Mouse (Mus musculus) spleen, postnatal 4 days (tissue): ENCODE results near the gene Ccnjl.

Experiments used
- DNase-seq, 2 experiments: peaks; one replicate each; pipeline ENCODE4 v3.0.0; 2022; ENCODE audit warnings: low spot score in 2 of 2

The Ccnjl gene

DNA sequence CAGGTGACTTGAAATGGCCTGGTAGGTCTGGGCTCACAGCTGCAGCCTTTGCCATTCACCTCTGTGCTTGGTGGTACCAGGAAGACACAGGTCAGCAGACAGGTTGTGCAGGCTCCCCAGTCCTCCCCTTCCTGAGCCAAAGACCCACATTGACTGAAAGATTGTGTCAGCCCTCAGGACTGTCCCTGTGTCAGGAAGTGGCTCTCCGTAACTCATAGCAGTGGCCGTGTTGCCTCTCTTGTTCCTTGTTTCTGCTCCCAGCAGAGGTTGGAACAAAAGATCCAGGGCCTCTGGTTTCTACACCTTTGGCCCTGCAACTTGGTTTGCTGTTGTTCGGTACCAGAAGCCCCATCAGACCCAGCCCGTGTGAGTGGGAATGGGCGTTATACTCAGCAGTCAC, 40.6 kb downstream of the Ccnjl start:
- no peak for DNase-seq

DNA sequence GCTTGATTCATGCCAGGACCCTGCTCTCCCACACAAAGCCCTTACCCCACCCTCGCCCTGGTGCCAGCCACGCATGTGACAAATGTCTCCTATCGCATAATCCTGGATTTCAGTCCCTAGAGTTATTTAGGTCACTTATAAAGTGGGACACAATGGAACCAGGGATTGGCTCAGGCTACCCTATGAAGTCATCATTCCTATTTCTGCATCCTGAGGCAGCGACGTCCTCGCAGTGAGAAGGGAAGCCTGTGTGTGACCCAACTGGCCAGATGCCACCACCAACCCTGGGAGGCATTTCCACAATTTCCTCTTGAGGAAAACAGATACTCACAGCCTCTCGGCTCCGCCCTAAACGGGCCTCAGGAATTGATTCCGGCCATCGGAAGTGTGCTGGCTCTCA, 41.0 kb downstream of the Ccnjl start:
- peak in 1 of 2 experiments; percentile 30 for DNase-seq

DNA sequence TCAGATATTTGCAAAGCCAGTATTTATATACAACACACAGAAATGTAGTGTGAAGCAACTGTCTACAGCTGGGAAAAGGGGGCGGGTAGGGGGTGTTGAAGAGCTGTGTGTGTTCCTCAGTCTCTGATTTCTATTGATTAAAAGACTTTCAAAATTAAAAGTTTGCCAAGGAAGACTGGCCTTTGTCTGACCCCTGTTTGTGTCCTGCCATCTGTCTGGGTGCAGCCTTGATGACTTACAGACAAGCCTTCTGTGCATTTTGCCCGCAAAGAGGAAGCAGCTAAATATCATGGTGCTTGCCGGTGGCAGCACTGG, 46.4 kb downstream of the Ccnjl start:
- DNase-seq, result no peak

DNA sequence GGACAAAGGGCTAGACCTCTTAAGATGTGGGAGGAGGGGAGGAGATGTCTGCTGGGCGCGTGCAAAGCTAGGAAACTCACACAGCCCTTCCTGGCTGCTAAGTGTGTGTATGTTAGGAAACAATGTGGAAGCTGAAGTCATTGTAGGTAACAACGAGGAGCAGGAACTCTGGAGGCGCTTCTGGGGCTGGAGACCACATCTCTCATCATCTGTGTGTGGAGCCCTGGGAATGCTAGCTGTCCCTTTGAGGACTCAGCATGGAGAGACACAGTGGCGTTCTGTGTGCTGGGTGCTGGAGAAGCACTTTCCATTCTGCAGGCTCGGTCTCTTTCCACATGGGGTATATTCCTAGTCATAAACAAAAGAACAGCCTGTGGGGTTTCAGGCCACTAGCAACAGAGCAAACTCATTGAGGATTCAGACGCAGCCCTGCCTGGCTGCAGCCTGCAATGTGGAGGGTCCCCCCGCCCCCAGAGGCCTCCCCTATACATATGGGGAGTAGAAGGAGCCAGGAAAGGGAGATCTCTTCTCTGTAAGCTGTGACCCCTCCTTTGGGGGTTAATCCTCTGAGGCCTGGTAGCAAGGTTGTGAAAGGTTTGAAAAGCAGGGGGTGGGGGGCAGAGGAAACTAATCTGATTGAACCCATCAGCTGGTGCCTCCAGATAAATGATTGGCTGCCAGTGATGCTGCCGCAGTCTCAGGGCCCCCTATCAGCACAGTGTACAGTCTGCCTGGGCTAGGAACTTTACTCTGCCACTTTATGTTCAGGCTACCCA, 47.0 kb downstream of the Ccnjl start:
- no peak for DNase-seq

DNA sequence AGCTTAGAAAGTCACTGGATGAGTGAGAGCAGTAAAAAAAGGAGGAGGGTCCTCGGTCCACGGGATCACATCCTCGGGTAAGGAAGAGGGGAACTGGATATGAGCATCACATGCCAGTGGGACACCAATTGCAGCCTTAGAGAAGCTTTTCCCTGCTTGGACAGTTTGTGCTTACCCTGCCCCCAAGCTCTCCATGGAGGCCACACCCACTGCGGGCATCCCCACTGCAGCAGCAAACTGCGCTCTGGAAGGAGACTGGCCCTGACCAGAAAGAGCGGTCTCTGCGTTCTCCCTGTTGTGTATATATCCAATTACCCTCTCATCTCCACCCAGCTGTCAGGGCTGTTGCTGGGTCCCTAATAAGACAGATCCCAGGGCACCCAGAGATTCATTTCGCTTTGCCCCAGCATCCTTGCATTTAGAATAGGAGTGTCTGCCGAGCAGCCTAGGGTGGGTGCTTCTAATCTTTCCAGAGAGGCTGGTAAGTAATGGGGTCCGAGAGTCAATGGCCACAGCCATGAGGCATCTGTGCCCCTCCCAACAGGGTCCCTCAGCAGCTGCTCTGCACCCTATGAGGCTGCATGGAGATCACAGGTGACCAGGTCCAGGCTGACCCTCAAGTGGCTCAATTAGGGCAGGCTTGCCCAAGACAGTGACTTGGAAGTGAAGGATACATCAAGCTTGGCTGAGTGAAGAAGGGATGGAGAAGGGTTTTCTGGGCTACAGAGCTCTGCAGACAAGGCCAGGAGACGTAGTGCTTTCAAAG, 49.3 kb downstream of the Ccnjl start:
- DNase-seq, result no peak

DNA sequence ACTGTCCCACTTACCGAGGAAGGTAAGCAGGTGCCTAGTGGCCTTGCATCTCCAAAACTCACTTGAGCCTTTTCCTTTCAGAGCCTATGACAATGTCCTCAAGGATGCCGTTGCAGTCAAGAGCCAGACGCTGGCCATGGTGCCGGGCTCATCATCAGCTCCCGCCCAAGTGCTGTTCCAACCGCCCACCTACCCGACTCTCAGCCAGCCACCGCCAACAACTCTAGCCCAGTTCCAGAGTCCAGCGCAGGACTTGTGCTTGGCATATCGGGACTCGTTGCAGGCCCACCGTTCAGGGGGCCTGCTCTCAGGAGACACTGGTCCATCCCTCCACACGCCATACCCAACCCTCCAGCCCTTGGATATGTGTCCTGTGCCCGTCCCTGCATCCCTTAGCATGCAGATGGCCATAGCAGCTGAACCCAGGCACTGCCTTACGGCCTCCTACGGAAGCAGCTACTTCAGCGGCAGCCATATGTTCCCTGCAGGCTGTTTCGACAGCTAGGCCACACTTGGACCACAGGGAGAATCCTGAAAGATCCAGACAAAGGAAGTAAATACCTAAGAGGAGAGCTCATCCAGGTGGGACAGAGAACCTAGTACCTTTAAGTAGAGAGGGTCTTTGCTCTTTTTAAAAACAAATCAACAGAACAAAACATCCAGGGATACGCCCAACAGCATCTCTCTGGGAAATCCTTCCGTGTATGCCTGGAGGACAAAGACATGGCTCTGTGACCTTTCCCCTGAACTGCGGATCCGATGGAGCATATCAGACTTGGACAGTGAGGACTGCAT, 56.8 kb downstream of the Ccnjl start:
- no peak for DNase-seq

DNA sequence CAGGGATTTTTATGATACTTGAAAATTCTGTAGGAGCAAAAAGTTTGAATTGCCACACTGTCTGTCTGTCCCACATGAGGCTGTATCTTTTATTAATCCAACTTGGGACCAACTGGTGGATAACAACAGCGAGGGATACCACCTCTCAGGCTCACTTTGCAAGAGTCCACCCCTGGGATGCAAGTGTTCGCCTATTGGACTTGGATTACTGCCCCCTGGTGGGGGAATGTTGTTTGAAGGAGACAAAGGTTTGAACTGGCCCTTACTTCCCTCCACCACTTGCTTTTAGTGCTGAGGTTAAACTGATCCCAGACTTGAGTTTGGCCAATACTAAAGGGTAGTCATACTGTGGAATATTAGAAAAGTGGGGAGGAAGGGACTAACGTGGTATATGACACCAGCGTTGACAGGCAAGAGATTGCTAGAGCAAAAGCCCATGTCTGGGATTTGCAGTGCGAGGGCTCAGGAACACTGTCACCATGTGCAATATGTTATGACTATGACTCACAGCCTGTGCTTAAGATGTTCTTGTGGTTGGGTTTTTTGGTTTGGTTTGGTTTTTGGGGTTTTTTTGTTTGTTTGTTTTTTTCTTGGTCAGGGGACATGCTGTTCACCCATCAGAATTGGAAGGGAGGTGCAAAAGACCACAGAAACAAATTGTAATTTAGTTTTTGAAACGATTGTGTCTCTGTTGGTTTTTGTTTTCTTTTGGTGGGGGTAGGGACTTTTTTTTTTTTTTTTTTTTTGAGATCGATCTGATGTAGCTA, 57.9 kb downstream of the Ccnjl start, which contains the start of gene 4933415A04Rik:
Gene 4933415A04Rik (plus strand): TSS at position 717 of the 767 bp plus-strand sequence.
- DNase-seq, result peak; percentile 56 to 85

DNA sequence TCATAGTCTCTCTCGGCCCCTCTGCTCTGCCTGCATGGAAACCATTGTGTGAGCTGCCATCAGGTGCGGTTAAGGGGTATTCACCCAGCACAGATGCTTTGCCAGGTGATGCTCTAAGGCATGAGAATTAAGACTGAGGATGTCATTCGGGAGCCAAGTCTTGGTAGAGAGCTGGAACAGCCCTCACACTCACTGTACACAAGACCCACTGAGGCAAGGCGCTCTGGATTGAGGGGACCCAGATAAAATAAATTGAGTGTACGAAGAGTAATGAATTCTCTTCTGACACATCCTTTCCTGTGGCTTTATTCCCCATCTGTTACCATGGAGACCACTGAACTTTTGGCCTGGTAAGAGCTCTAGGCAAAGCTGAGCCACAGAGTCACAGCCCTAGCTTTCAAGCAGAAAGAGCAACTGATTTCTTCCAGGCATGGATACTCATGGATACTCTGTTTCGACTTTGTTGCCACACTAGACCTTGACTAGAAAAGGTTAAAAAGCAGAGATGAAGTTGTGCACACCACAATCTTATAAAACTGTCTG, 61.0 kb downstream of the Ccnjl start:
- DNase-seq, result no peak

DNA sequence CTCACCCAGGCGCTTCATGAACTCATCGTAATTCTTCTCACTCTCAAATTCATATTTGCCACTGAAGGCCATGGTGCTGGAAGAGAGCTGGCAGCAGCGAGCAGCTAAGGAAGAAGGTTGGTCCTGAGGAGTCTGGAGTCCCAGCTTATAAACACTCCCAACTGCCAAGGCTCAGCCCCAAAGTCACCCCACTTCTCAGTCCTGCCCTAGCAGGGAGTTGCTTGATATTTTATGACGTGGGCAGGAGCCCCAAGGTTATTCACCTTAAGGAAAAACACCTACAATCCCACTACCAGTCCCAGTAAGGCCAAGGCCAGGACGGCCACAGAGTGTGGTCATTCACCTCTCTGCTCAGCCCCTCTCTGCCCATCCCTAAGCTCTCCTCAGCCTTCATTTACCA, 72.9 kb downstream of the Ccnjl start, which contains the start of gene Fabp6:
Gene Fabp6 (minus strand): TSS at position 101 of the 400 bp plus-strand sequence.
- no peak for DNase-seq

DNA sequence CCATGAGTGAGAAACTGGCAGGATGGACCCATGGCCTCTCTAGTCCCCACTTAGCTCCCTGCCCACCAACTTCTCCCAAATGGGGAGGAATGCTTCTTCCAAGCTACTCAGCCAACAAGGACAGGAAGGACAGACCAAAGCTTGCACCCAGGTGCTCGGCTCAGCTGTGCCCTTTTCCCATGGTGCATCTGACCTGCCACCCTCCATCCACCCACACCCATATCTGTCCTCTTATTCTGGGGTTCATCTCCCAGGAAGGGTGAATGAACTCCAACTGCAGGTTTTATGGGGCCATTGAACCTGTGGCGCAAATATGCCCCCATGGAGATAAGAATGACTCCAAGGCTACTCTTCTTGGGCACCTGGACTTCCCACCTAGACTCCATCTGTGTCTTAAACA, 75.6 kb downstream of the Ccnjl start:
- DNase-seq, result no peak

DNA sequence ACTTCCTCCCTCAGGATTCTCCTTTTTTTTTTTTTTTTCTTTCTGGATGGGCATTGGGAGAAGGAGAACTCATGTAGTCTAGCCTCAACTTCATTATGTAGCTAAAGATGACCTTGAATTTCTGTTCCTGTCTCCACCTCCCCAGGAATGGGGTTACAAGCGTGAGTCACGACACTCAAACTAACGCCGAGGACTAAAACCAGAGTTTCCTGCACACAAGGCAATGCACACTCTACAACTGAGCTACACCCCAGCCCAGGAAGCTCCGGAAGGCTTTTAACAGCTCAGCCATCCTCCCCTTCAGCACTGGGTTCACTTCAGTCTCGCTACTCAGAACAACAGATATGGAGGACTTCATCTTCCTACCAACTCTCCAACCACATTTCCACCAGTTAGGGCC, 76.3 kb downstream of the Ccnjl start:
- DNase-seq, result no peak

DNA sequence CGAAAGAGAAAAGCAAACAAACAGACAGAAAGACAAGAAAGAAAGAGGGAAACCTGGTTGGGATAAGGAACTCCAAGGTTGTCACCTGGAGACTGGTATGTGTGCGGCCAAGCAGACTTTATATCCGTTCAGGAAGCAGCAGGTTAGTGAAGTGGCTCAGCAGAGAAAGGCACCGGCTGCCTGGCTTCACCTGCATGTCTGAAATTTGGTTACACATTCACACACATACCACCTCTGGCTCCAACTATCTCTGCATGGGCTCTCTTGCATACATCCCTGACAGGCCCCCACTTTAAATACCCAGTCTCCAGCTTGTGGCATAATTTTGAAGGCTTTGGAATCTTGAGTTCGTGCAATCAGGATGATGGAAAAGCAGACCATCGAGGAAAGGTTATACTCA, 77.3 kb downstream of the Ccnjl start:
- no peak for DNase-seq

DNA sequence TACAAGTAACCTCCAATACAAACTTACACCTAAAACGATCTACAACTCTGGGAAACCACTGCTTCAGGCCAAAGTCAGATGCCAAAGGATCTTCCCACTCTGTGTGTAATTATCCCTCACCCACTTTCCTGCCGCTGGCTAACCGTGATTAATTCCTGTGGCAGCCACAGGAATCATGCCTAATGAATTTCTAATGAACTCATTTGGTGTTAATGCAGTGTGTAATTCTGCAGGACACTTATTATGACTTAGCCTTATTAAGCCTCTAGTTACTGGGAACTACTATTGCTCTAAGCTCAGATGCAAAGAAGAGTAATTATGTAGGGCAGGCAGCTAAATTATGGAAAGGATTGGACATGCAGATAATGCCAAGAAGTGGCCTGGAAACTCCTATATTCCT, 79.9 kb downstream of the Ccnjl start:
- DNase-seq, result no peak

DNA sequence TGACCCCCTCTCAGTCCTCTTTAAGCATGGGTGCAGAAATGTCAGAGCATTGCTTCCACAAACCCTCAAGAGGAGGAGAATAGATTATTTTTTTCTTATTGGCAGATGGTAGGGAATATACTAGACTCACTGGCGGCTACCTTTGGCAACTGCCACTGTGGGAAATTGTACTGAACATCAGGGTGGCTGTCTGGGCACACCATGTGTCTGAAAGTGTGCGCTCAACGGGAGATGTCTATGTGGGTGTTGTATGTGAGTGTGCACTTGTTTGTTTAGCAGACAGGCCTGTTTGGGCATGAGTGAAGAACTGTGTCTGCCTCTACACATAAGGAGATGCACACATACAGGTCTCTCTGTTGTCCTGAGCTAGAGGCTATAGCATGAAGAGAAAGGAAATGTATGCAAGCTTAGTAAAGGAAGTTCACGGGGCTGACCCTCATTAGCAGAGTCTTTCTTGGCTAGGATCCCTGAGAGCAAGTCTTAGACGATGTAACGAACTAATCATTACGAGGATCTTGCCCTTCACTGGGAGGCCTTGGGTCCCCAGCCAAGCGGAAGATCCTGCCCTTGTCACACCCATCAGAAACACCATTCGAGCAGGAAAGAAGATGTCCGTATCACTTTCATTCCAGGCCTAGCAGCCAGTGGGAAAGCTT, 81.5 kb downstream of the Ccnjl start:
- no peak for DNase-seq

DNA sequence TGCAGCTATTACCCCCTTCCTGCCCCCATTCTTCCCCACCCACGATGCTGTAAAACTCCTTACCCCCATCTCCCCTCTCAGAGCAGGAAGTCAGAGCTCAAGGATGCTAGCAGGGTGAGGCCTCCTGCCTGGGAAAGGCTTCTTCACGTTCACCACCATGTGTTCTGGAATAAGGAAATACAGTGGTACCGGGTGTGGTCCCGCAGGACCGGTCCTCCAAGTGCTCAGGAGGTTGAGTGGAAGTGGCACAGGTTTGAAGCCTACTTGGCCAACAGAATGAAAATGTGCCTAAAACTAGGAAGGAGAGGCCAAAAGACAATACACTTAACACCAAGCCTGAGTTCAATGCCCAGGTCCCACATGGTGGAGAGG, 82.1 kb downstream of the Ccnjl start:
- DNase-seq, result no peak

DNA sequence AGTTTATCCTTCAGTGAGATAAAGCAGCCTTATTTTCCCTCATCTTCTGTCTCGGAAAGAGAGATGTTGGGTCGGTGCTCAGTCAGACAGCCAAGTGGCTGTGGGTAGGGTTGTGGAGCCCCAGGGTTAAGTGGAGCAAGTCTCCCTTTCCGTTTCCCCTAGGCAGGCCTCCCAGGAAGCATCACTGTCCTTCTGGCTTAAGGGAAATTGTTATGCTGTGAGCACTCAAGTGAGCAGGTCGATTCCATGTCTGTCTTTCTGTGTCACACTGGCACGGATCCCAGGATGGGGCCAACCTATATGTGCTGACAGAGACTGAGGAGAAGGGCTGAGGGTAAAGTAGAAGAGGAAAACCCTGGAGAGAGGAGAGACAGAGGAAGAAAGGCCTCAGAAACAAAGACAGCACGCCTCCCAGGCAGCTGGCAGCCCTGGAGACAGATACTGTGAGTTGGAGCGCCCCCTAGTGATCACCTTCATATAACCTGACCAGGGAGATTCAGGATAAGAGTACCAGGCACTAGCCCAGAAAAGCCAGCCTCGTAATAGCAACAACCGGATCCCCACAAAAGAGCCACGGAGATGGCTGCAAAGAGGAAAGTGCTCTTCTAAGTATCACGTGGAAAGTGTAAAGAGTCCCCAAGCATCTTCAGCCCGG, 84.4 kb downstream of the Ccnjl start:
- DNase-seq, result peak; percentile 67 to 88

DNA sequence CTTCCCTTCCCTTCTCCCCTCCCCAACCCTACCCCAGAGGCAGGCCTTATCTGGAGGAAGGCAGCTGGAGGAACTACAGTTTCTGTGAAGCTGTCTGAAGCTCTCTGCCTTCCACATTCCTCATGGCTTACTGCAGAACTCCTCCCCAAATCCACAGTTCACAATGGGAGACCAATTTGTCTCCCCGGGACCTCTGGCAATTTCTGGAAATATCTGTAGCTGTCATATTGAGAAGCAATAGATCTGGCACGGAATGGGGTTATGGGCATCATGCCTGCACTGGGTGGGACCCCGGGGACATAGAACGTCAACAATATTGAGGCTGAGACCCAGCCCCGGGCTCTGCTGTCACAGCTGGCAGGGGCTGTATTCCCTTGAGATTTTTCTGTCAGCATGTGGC, 89.3 kb downstream of the Ccnjl start:
- no peak for DNase-seq

DNA sequence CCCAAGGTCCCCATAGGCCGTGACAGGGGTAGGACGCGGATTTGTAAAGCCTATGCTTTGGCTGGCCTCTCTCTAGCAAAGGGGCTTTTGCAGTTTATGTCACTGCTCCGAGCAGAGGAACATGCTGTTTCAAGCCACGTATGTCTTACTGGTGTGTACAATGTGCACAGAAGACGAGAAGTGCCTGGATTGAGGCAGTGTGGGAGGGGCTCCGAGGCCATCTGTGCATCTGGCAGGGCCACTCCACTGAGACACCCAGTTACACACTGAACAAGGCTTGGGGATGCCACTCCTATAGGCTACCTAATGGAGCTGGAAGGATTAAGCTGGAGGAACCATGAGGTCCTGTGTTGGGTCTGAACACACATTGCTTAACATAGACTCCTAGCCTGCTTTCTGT, 89.8 kb downstream of the Ccnjl start:
- no peak for DNase-seq

DNA sequence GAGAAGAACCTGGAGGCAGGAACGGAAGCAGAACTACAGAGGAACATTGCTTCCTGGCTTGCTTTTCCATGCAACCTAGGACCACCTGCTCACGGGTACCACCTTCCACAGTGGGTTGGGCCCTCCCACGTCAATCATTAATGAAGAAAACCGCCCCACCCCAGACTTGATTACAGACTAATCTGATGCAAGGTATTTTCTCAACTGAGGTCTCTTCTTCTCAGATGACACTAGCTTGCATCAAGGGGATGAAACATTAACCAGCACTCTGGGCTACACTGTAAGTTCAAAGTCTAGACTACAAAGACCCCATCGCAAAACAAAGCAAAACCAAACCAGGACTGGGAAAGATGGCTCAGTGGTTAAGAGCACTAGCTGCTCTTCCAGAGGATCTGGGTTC, 93.2 kb downstream of the Ccnjl start:
- no peak for DNase-seq

DNA sequence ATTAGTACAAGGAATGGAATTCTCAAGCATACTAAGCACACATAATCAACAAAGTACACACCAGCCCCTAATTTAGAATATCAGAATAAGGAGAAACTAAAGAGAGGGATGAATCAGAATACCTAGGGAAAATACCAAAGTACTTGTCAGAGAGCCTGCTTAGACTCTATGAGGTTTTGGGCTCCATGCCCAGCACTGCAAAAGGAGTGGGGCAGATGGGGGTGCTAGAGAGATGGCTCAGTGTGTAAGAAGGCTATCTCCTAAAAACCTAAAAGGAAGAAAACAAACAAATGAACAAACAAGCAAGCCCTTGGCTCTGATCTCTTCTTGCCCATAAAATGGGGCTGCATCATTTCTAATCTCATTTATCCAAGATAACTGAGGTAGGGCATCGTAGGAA, 95.8 kb downstream of the Ccnjl start:
- DNase-seq, result no peak
